Mouse (Mus musculus): ENCODE measurements around the gene Ccser2.
"Not testable (repeated sequence)": the region's sequence is repeated elsewhere in the genome, so short reads cannot be mapped to it uniquely, and the experiment has no call there.

Gene Ccser2

GRCm38 (mm10) chr14:36968628-36969147, at the start of gene Ccser2:
Gene Ccser2 (minus strand): TSS chr14:36968777.
- DNase-seq (ENCODE audit: low spot score): peak; percentile 93

- no peak for DNase-seq (ENCODE audit: low spot score)
Observed at GRCm38 (mm10) chr14:37015894-37016293, 47.3 kb upstream of the Ccser2 start.

GRCm38 (mm10) chr14:37013644-37014043, 45.1 kb upstream of the Ccser2 start:
- DNase-seq (ENCODE audit: low spot score): peak; percentile 8

- no peak for DNase-seq (ENCODE audit: low spot score)
Observed at GRCm38 (mm10) chr14:37009686-37010085, 41.1 kb upstream of the Ccser2 start.

GRCm38 (mm10) chr14:37006489-37006888, 37.9 kb upstream of the Ccser2 start:
- no peak for DNase-seq (ENCODE audit: low spot score)

- no peak for DNase-seq (ENCODE audit: low spot score)
Observed at GRCm38 (mm10) chr14:37005865-37006264, 37.3 kb upstream of the Ccser2 start.

- DNase-seq (ENCODE audit: low spot score): no peak
Observed at GRCm38 (mm10) chr14:37003431-37004095, 35.0 kb upstream of the Ccser2 start.

- no peak for DNase-seq (ENCODE audit: low spot score)
Observed at GRCm38 (mm10) chr14:37002852-37003251, 34.3 kb upstream of the Ccser2 start.

GRCm38 (mm10) chr14:37000780-37001179, 32.2 kb upstream of the Ccser2 start:
- DNase-seq (ENCODE audit: low spot score): not testable (repeated sequence)

GRCm38 (mm10) chr14:36989784-36990183, 21.2 kb upstream of the Ccser2 start:
- no peak for DNase-seq (ENCODE audit: low spot score)

- no peak for DNase-seq (ENCODE audit: low spot score)
Observed at GRCm38 (mm10) chr14:36985693-36986092, 17.1 kb upstream of the Ccser2 start.

- DNase-seq (ENCODE audit: low spot score): no peak
Observed at GRCm38 (mm10) chr14:36975019-36975418, 6.4 kb upstream of the Ccser2 start.

- DNase-seq (ENCODE audit: low spot score): no peak
Observed at GRCm38 (mm10) chr14:36971211-36971610, 2.6 kb upstream of the Ccser2 start.

- DNase-seq (ENCODE audit: low spot score): no peak
Observed at GRCm38 (mm10) chr14:36969861-36970420, 1.4 kb upstream of the Ccser2 start.

GRCm38 (mm10) chr14:36968076-36968627, 425 bp downstream of the Ccser2 start:
- DNase-seq (ENCODE audit: low spot score): peak; percentile 16

GRCm38 (mm10) chr14:36965421-36965820, 3.2 kb downstream of the Ccser2 start:
- no peak for DNase-seq (ENCODE audit: low spot score)

GRCm38 (mm10) chr14:36962477-36962876, 6.1 kb downstream of the Ccser2 start:
- DNase-seq (ENCODE audit: low spot score): no peak

- DNase-seq (ENCODE audit: low spot score): no peak
Observed at GRCm38 (mm10) chr14:36957719-36958118, 10.9 kb downstream of the Ccser2 start.

- DNase-seq (ENCODE audit: low spot score): no peak
Observed at GRCm38 (mm10) chr14:36957261-36957660, 11.3 kb downstream of the Ccser2 start.

GRCm38 (mm10) chr14:36956717-36957116, 11.9 kb downstream of the Ccser2 start:
- DNase-seq (ENCODE audit: low spot score): no peak

GRCm38 (mm10) chr14:36952687-36953426, 15.7 kb downstream of the Ccser2 start:
- DNase-seq (ENCODE audit: low spot score): no peak

GRCm38 (mm10) chr14:36952142-36952541, 16.4 kb downstream of the Ccser2 start:
- DNase-seq (ENCODE audit: low spot score): no peak

- DNase-seq (ENCODE audit: low spot score): peak; percentile 43
Observed at GRCm38 (mm10) chr14:36942716-36943115, 25.9 kb downstream of the Ccser2 start.
